Mouse (Mus musculus) hindbrain, embryonic 12.5 days (tissue): Measurements from ENCODE around the gene Mcmbp. TPM values are rescaled to one million over a fixed set of nuclear protein-coding genes. Genes with fewer than 3 reads are reported as not detected.
A peak's percentile ranks its signal among the peaks of the same experiment; 100 is the strongest.
"Not testable (repeated sequence)": the region's sequence is repeated elsewhere in the genome, so short reads cannot be mapped to it uniquely, and the experiment has no call there.

ENCODE experiments used
- ATAC-seq: fragments of 200-750 bp; cut with Nextera tagmentation; 2 replicates; pipeline ENCODE4 v1.8.0; 2017; ENCODE audit warnings: moderate TSS enrichment; ENCODE audit not compliant: low FRiP score
- H3K27ac ChIP-seq: fragments of 300-500 bp; sonication (generic); 2 replicates; pipeline ENCODE4 v1.5.1; 2016; ENCODE audit warnings: mild to moderate bottlenecking
- H3K27me3 ChIP-seq: fragments of 300-500 bp; sonication (generic); 2 replicates; pipeline ENCODE4 v1.6.1; 2016; ENCODE audit warnings: mild to moderate bottlenecking
- H3K36me3 ChIP-seq: fragments of 300-500 bp; sonication (generic); 2 replicates; pipeline ENCODE4 v1.6.1; 2016; ENCODE audit warnings: mild to moderate bottlenecking
- H3K4me1 ChIP-seq: fragments of 300-500 bp; sonication (generic); 2 replicates; pipeline ENCODE4 v1.6.1; 2016
- H3K4me2 ChIP-seq: fragments of 300-500 bp; sonication (generic); replicated peaks from 2 replicates; pipeline ENCODE4 v1.6.1; 2016; ENCODE audit warnings: mild to moderate bottlenecking
- H3K4me3 ChIP-seq: fragments of 300-500 bp; sonication (generic); 2 replicates; pipeline ENCODE4 v1.5.1; 2016; ENCODE audit warnings: mild to moderate bottlenecking
- H3K9ac ChIP-seq: fragments of 300-500 bp; sonication (generic); 2 replicates; pipeline ENCODE4 v1.6.1; 2016; ENCODE audit warnings: mild to moderate bottlenecking, moderate library complexity
- H3K9me3 ChIP-seq: fragments of 300-500 bp; sonication (generic); replicated peaks from 2 replicates; pipeline ENCODE4 v1.6.1; 2016; ENCODE audit warnings: mild to moderate bottlenecking
- WGBS: fragments of 180-500 bp; shearing (Covaris S2); methylation state at CpG from one replicate; pipeline ENCODE4 v1.1.7; 2016; 5-methylcytosine and 5-hydroxymethylcytosine counted together
- polyA plus RNA-seq: library from polyadenylated mRNA; unstranded; fragments of >200 nt; fragmentation: Nextera tagmentation; extraction: Ambion mirVana; gene quantifications from 2 replicates; pipeline ENCODE4 v1.2.1, GENCODE M21; 2016

Gene Mcmbp
- polyA plus RNA-seq, 1 experiment from 2014 or later, result 70.4 TPM

- 71% methylated on average over 2 of the region's 2 CpGs for WGBS
- peaks cover 29% of the 10 kb centered on the region for H3K4me1 ChIP-seq
- ATAC-seq, result no peak
- H3K27ac ChIP-seq, result no peak overlapping the region
- peak overlapping the region; percentile 88; the same call in 1 of the 2 replicates for H3K4me3 ChIP-seq
- H3K4me2 ChIP-seq, result peak overlapping the region; percentile 91
- no peaks in the 10 kb centered on the region for H3K9me3 ChIP-seq
- H3K9ac ChIP-seq, result 0 out of 2 replicates have a peak overlapping the region, but pooled peaks have one; percentile 27
- H3K36me3 ChIP-seq, result no peaks in the 10 kb centered on the region
- H3K27me3 ChIP-seq, result peaks cover 7% of the 10 kb centered on the region; the same call in 1 of the 2 replicates
Measured at GRCm38 (mm10) chr7:128743898-128744297, 3.6 kb upstream of the Mcmbp start.

DNA sequence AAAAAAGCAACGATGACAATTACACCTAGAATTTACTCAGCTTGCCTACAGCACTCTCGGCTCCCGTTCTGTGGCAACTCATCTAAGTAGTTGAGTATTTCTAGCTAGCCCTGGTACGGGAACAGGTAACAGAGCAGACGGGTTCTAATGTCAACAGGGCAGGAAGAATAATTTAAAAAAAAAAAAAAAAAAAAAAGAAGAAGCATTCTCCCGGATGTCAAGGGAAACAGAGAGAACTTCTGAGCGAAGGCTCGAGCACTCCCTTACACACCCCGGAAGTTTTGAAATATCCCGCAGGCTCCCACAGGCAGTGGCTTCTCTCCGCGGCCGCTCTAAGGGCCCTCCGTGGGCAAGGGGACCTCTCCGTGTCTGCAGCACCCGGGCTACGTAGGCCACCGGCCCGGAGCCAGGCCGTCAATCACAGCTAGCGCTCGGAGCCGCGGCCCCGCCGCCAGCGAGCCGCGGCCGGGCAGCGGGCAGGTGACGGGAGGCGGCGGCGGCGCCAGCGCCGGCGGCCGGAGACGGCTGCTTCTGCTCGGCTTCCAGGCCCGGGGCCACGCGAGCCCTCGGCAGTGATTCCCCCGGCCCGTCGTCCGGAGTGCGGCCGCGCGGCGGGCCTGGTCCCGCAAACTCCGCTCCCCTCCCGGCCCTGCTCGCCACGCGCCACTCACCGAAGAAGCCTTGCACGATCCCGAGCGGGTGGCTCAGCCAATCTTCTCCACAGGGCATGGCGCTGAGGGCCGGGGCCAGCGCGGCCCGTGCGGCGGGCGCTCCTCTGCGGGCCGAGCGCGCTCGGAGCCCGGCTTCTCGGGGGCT is 625 bp downstream of the Mcmbp start:
- Histone ChIP-seq H3K9me3 (no peaks in the 10 kb centered on the region), H3K27ac (peak overlapping the region; percentile 92), H3K4me3 (peak overlapping the region; percentile 98), H3K4me1 (peaks cover 20% of the 10 kb centered on the region), H3K36me3 (no peaks in the 10 kb centered on the region), H3K27me3 (peaks cover 7% of the 10 kb centered on the region; the same call in 1 of the 2 replicates), H3K9ac (peak overlapping the region; percentile 97), H3K4me2 (peak overlapping the region; percentile 89)
- WGBS, result under 1% methylated on average over 48 of the region's 80 CpGs
- peak; percentile 66 for ATAC-seq

GRCm38 (mm10) chr7:128739116-128739461 is 1.2 kb downstream of the Mcmbp start:
- Histone ChIP-seq H3K9ac (peak overlapping the region; percentile 97), H3K4me3 (peak overlapping the region; percentile 98), H3K4me1 (peaks cover 19% of the 10 kb centered on the region), H3K27me3 (peaks cover 7% of the 10 kb centered on the region; the same call in 1 of the 2 replicates), H3K36me3 (no peaks in the 10 kb centered on the region), H3K27ac (no peak overlapping the region), H3K4me2 (peak overlapping the region; percentile 89), H3K9me3 (no peaks in the 10 kb centered on the region)
- 3% methylated on average over 15 of the region's 15 CpGs for WGBS
- ATAC-seq, result no peak

- no peaks in the 10 kb centered on the region for H3K36me3 ChIP-seq
- no peak overlapping the region for H3K27ac ChIP-seq
- peak overlapping the region; percentile 89 for H3K4me2 ChIP-seq
- no peaks in the 10 kb centered on the region for H3K9me3 ChIP-seq
- no peak overlapping the region for H3K4me3 ChIP-seq
- ATAC-seq, result no peak
- H3K4me1 ChIP-seq, result peaks cover 18% of the 10 kb centered on the region
- peaks cover 3% of the 10 kb centered on the region; the same call in 1 of the 2 replicates for H3K27me3 ChIP-seq
- 0 out of 2 replicates have a peak overlapping the region, but pooled peaks have one; percentile 8 for H3K9ac ChIP-seq
- WGBS, result 83% methylated on average over 5 of the region's 5 CpGs
Measured at GRCm38 (mm10) chr7:128738041-128738440, 2.3 kb downstream of the Mcmbp start.

DNA sequence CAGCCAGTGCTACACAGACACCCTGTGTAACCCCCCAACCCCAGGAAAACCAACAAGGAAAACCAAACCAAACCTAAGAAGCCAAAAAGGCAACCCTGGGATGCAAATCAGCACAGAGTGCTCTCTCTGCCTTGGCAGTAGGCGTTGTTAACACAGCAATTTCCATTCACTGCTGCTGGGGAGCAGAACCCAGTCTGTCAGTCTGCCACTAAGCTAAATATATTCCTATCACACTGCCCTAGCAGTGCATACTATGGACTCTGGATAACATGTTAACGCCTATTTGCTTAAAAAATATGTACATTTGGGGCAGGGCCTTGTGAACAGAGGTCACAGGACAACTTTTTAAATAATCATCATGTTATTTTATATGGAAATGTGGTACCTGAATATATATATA is 8.7 kb downstream of the Mcmbp start:
- Histone ChIP-seq H3K27me3 (no peaks in the 10 kb centered on the region), H3K4me2 (no peak overlapping the region), H3K9ac (no peak overlapping the region), H3K27ac (no peak overlapping the region), H3K36me3 (no peaks in the 10 kb centered on the region), H3K4me3 (no peak overlapping the region), H3K9me3 (no peaks in the 10 kb centered on the region), H3K4me1 (peaks cover 4% of the 10 kb centered on the region)
- 79% methylated on average over 2 of the region's 2 CpGs for WGBS
- ATAC-seq, result no peak

DNA sequence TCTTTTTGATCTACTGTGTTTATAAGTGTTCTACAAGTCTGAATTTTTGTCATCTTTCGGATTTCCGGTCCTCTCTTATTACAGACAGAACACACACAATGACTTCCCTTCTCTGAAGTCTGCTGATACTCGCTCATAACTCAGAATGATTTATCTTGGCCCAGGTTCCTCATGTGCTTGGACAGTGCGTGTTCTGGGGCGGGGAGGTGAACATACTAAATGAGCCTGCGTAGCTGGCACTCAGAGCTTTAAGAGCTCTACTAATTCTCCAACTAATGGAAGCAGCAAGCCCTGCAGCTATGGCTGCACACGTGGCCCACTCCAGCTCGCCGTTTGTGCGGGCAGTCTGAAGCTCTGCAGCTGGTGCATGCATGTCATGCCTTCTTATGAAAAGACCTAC is 11.6 kb downstream of the Mcmbp start:
- no peak overlapping the region for H3K4me3 ChIP-seq
- WGBS, result 92% methylated on average over 10 of the region's 10 CpGs

DNA sequence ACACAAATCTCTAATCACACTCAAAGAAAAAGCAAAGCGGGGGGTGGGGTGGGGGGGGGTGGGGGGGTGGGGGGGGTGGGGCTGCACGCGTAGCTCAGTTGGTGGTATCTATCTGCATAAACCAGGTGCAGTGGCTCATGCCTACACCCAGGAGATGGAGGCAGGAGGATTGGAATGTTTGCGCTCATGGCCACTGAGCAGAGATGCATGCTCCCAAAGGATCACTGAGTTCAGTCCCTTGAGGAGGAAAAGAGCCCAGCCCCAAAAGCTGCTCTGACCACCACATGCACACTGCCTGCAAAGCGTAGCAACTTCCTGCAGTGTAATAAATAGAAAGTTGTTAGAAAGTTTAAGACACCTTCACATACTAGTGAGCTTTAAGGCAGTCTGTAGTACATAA is 12.6 kb downstream of the Mcmbp start:
- no peak for ATAC-seq
- H3K4me2 ChIP-seq, result no peak overlapping the region
- H3K27ac ChIP-seq, result no peak overlapping the region
- peaks cover 9% of the 10 kb centered on the region; the same call in 1 of the 2 replicates for H3K36me3 ChIP-seq
- no peaks in the 10 kb centered on the region for H3K27me3 ChIP-seq
- no peak overlapping the region for H3K9ac ChIP-seq
- H3K4me3 ChIP-seq, result no peak overlapping the region
- no peaks in the 10 kb centered on the region for H3K9me3 ChIP-seq
- H3K4me1 ChIP-seq, result peaks cover 7% of the 10 kb centered on the region
- 40% methylated on average over 5 of the region's 5 CpGs for WGBS

More for the DNA sequence above, 11.6 kb downstream of the Mcmbp start:
- no peak for ATAC-seq
- Histone ChIP-seq H3K4me1 (peaks cover 7% of the 10 kb centered on the region), H3K27ac (no peak overlapping the region), H3K36me3 (0 out of 2 replicates have a peak, but pooled peaks cover 3% of the 10 kb centered on the region), H3K9ac (no peak overlapping the region), H3K9me3 (no peaks in the 10 kb centered on the region), H3K27me3 (no peaks in the 10 kb centered on the region), H3K4me2 (no peak overlapping the region)

GRCm38 (mm10) chr7:128726999-128727398 is 13.3 kb downstream of the Mcmbp start:
- no peak overlapping the region for H3K4me2 ChIP-seq
- no peak overlapping the region for H3K9ac ChIP-seq
- WGBS, result 60% methylated on average over 10 of the region's 10 CpGs
- H3K4me3 ChIP-seq, result no peak overlapping the region
- peaks cover 7% of the 10 kb centered on the region for H3K4me1 ChIP-seq
- H3K9me3 ChIP-seq, result no peaks in the 10 kb centered on the region
- no peak overlapping the region for H3K27ac ChIP-seq
- ATAC-seq, result no peak
- peaks cover 9% of the 10 kb centered on the region; the same call in 1 of the 2 replicates for H3K36me3 ChIP-seq
- no peaks in the 10 kb centered on the region for H3K27me3 ChIP-seq

- no peak overlapping the region for H3K27ac ChIP-seq
- ATAC-seq, result no peak
- no peaks in the 10 kb centered on the region for H3K27me3 ChIP-seq
- H3K36me3 ChIP-seq, result peaks cover 17% of the 10 kb centered on the region
- H3K4me2 ChIP-seq, result no peak overlapping the region
- no peak overlapping the region for H3K4me3 ChIP-seq
- 88% methylated on average over 9 of the region's 9 CpGs for WGBS
- no peaks in the 10 kb centered on the region for H3K9me3 ChIP-seq
- peaks cover 7% of the 10 kb centered on the region for H3K4me1 ChIP-seq
- H3K9ac ChIP-seq, result no peak overlapping the region
Measured at GRCm38 (mm10) chr7:128725189-128725588, 15.1 kb downstream of the Mcmbp start.

GRCm38 (mm10) chr7:128724761-128725160 is 15.5 kb downstream of the Mcmbp start:
- ATAC-seq, result peak; percentile 61; the same call in 1 of the 2 replicates
- H3K9ac ChIP-seq, result no peak overlapping the region
- no peaks in the 10 kb centered on the region for H3K9me3 ChIP-seq
- H3K4me3 ChIP-seq, result no peak overlapping the region
- 39% methylated on average over 4 of the region's 4 CpGs for WGBS
- H3K27ac ChIP-seq, result no peak overlapping the region
- H3K4me1 ChIP-seq, result peaks cover 7% of the 10 kb centered on the region
- peaks cover 20% of the 10 kb centered on the region for H3K36me3 ChIP-seq
- H3K4me2 ChIP-seq, result no peak overlapping the region
- H3K27me3 ChIP-seq, result no peaks in the 10 kb centered on the region

DNA sequence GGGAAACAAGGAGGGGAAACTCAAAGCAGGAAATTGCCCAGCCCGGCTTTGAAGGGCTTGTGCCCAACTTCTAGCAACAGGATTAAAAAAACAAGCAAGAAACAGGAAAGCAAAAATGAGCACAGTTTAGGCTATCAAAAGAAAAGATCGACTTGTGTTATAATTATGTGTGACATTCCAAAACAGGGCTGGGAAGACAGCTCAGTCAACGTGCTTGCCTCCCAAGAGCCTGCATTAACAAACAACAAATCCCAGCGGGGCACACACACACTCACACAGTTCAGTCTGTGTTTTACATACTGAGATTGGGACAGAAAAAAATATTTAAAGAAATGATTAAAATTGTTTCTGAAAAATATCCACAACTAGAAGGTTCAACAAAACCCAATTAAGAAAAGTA is 22.3 kb downstream of the Mcmbp start:
- H3K27ac ChIP-seq, result no peak overlapping the region
- no peak for ATAC-seq
- H3K4me3 ChIP-seq, result no peak overlapping the region
- H3K9me3 ChIP-seq, result no peaks in the 10 kb centered on the region
- no peaks in the 10 kb centered on the region for H3K27me3 ChIP-seq
- no peaks in the 10 kb centered on the region for H3K4me1 ChIP-seq
- 84% methylated on average over 4 of the region's 4 CpGs for WGBS
- no peak overlapping the region for H3K4me2 ChIP-seq
- H3K9ac ChIP-seq, result no peak overlapping the region
- peaks cover 66% of the 10 kb centered on the region for H3K36me3 ChIP-seq

DNA sequence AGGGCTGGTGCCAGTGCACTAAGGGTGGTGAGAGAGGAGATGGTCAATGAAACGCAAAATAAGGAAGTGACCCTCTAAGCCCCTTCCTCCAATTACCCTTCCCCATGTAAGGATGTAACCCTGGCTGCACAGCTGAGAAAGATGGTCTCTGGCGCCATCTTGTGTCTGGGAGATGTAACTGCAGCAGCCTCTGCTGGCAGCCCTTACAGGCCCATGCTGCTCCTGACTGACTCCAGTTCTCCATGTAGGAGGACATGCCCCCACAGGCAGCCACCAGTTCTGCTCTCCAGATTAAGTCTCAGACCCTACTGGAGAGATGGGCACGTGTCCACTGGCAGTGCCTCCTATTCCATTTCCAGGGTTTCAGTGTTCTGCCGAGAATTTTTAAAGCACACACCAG is 34.6 kb downstream of the Mcmbp start:
- Histone ChIP-seq H3K4me3 (no peak overlapping the region), H3K27ac (no peak overlapping the region), H3K4me2 (no peak overlapping the region), H3K9ac (no peak overlapping the region), H3K9me3 (no peaks in the 10 kb centered on the region), H3K27me3 (no peaks in the 10 kb centered on the region), H3K4me1 (no peaks in the 10 kb centered on the region), H3K36me3 (peaks cover 83% of the 10 kb centered on the region)
- no peak for ATAC-seq
- WGBS, result 27% methylated on average over 4 of the region's 4 CpGs

GRCm38 (mm10) chr7:128699959-128700358 is 40.3 kb downstream of the Mcmbp start:
- H3K27me3 ChIP-seq, ATAC-seq, H3K27ac ChIP-seq, H3K4me2 ChIP-seq, H3K9me3 ChIP-seq, H3K9ac ChIP-seq, H3K4me3 ChIP-seq, H3K4me1 ChIP-seq: not testable (repeated sequence)
- 89% methylated on average over 6 of the region's 6 CpGs for WGBS
- H3K36me3 ChIP-seq, result peaks cover 71% of the 10 kb centered on the region
